Mouse (Mus musculus): ENCODE measurements at regions not wholly inside any gene's neighbourhood (a gene's known extent, or its start where the extent isn't known, plus 50 kb on each side); places are given as distances from the start of the nearest gene placed in this dataset.

DNA sequence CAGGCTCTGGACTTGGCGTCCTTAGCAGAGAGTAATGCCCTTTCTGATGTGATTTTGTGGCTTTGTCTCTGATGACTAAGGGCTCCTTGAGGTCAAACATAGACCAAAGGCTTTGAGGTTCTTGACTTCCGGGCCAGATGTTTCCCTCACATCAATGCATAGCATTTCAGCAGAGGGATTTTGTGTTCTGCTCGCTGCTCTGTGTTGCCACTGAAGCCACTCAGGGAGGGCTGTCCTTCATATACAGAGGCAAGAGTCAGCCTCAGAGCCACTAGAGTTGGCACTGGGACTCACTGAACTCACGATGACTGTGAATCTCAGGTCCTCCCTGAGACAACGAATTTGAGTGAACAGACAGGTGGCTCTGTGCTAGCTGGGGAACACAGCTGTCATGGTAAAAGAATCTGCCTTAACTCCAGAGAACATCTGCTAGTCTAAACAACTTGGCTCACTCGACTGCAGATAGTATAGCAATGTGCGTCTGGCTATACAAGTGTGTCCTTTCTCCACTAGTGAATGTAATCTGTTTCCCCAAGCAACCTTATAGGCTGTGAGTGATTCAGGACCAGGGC, 74.3 kb downstream of the Gp2 start:
- DNase-seq (ENCODE audit: low spot score): no peak

DNA sequence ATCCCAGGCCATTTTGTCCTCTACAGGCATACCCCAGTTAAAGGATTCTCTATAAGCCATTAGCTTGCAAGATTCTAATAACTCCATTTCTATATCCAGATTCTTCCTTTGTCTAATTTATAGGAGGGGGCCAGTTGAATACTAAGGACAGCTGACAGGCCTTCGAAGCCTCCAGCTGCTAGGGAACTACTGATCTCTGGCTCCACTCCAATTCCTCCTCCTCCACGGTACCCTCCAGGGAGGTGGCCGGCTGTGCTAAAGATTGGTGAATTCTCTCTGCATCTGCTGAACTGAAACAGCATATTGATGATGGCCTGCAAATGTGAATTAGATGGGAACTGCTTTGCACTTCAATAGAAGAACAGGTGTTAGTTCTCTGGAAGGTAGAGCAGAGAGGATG, 79.2 kb downstream of the Gp2 start:
- DNase-seq (ENCODE audit: low spot score): no peak

DNA sequence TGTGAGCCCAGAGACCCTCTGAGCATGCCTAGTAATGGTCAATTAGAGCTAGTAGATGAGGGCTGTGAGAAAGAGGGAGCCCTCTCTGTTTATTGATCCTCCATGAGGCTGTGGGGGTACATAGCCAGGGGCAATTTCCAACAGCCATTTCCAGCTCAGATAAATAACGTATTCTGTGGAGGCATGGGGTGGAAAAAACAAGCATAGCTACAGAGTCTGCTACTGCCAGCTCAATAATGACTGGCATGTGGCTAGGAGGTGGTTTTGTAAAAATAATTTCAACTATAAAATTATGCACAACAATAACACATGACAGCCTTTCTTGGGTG, 94.9 kb downstream of the Gp2 start:
- DNase-seq (ENCODE audit: low spot score): no peak

DNA sequence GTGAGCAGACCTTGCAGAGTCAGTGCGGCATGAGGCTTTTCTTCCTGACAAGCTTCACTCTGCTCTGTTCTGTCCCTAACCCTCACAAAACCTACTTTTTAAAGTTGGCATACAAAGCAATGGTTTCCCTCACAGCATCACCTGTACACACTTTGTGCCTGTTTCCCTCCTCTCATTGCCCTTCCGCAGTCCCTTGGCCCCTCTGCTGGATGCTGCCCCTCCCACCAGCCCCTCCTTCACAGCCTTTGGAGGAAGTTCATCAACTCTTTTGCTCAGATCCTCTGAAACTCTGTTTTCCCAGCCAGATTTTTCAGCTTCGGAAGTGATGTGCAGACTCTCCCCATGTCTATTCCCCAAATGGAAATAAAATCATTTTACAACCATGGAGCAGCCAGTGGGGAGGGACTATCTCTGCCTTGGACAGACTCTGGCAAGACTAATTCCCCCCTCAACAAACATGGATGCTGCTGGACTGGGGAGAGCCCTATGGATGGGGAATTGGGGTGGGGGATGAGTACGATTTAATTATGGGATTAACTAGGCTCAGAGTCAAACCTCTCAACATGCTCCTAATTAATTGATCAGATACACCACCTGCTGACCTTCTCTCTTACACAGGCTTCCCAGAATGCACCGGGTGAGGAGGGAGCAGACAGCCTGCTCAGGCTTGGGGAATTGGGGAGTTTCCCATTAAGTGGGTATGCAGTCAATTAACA, 95.4 kb downstream of the Gp2 start:
- no peak for DNase-seq (ENCODE audit: low spot score)

DNA sequence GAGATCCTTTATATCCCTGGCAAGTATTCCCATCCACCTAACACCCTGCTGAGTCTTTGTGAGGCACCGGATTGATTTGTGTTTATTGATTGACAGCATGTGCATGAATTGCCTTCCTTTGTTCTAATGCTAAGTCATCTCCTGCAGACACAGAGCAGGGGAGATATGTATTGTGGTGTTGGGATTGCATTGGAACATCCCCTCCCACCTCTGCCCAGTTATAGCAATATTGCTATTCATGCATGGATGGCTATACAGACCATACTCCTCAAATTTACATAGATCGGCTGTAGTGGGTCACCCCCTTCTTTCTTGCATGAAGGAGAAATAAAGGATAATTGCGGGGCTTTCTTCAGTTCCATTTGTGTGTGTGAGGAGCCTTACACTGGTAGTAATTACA, 101.7 kb downstream of the Gp2 start:
- DNase-seq (ENCODE audit: low spot score): no peak

DNA sequence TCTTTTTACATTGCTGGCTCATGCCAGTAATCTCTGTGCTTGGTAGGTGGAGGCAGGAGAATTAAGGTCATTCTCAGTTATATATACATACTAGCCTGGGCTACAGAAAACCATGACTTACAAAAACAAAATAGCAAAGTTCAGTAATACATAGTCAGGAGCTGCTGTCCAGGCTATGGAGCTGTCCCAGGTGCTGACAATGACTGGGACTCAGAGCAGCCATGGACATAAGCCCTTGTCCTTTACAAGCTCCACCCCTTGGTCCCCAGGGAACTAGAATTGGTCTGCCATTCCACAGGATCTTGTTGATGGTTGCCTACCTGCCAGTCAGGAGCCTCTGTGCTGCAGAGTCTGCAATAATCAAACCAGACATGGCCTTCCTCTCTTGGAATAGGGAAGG, 102.8 kb downstream of the Gp2 start:
- DNase-seq (ENCODE audit: low spot score): peak; percentile 9

DNA sequence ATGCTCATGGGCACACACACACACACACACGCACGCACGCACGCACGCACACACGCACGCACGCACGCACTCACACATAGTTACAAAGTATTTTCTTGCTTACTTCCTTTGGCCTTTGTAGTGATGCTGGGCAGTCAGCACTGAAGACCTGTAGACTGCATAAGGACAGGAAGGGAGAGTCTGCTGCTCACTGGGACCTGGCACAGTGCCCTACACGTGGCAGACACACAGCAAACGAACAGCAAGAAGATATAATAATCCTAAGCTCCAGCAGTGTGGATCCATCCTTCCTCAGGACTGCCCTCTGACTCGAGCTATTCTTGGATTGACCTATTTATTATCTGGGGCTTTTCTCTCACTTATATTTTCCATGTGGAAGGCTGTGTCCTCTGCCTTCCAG, 106.5 kb downstream of the Gp2 start:
- DNase-seq (ENCODE audit: low spot score): no peak

DNA sequence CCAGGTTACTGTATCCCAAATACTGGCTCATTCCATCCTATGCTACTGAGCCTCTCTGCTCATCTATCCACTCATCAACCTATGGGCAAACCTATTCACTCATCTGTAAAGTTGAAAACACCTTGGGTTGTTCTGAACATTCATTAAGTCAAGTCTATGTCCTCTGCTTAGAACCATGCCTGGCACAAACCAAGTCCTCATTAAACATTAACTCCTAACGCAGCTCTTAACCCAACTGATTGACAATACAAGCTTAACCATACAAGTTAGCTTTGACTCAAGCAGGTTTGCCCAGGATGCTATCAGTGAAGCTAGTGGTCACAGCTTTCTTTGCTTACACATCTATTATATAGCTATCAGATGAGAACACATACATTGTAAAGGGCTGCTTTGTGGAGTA, 108.4 kb downstream of the Gp2 start:
- DNase-seq (ENCODE audit: low spot score): no peak

DNA sequence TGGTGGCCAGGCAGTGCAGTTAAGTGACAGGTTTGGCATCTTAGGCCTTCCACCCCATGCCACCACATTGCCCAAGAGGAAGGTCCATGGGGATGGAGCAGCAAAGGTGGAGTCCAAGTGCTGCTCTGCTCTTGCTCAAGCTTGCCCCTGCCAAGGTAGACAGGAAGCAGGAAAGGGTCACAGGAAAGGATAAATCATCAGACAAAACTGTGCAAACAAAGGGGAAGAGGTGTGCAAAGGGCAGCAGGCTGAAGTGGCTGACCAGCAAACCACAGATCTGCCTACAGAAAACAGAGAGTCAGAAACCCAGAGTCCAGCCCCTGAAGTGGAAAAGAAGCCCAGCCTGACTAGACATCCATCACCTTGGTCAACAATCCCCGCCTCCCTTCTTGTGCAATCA, 115.7 kb downstream of the Gp2 start:
- no peak for DNase-seq (ENCODE audit: low spot score)

DNA sequence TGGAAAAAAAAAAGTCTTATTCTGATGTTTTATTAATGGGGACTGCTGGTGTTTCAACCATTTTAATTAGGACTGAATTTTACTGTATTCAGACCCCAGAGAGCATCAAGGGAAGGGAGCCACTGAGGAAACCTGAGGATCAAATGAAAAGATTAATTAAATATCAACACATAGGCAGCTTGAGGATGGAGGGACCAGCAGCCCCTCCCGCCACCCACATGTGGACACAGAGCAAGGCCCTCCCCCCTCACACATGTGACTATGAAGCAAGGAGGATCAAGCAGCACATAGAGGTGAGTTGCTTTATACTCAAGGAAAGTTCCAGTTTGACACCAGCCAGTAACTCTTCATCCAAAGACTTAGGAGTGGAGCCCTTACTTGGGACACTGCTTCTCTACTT, 126.0 kb downstream of the Gp2 start:
- DNase-seq (ENCODE audit: low spot score): no peak

DNA sequence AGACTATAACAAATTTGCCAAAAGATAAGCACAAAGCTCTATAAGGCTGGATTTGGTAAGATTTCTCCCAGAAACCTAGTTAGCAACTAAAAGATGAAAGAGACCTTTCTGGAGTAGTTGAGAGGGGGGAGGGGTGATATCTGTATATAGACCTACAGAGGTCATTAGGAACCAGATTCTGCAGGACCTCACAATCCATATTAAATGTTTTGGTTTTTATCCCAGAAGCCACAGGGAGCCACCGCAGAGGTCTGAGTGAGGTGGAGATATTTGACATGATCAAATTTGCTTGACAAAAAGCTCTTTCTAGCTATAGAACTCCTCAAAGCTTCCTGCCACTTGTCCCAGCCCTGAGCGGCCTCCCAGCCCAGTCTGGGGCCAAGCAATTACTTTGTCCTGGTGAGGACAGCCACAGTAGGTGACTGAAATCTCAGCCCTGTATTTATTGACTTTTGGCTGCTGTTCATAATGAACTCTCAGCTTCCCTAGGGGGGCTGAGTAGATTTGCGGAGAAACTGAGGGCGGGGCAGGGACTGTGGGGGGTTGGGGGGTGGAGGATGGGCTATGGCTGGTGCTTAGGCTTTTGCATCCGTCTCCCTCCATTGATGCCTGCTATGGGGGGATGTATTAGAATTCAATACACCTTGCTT, 128.5 kb downstream of the Gp2 start:
- no peak for DNase-seq (ENCODE audit: low spot score)

DNA sequence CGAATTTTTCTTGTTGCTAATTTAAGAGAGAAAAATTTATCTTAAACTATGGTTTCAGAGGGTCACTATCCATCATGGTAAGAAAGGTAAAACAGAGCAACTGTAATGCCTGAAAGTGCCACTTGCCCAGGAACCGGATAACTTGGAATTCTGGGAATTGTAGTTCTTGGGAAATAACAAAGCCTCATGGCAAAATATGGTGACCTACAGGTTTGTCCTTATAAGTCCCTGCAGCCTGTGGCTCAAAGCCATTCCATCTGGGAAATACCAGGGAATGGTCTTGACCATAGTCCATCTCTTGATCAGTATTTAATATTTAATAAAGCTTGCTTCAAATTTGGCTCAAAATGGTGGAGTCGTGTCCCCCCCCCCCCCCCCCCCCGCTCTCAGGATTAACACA, 111.9 kb upstream of the Gpr139 start:
- no peak for DNase-seq (ENCODE audit: low spot score)

DNA sequence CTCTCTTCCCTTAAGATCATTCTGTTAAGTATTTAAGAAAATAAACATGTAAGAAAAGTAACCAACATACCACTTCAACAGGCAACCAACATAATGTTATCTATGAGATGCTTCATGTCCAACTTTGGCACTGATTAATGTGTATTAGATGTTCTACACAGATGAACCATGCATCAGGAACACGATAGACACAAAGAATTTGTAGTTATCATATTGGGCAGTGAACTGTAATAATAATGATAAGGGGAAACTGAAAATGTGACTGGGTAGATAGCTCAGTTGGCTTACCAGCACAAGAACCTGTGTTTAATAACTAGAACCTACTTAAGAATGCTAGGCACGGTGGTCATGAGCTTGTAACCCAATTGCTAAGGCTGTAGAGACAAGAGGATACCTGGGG, 107.0 kb upstream of the Gpr139 start:
- DNase-seq (ENCODE audit: low spot score): no peak

DNA sequence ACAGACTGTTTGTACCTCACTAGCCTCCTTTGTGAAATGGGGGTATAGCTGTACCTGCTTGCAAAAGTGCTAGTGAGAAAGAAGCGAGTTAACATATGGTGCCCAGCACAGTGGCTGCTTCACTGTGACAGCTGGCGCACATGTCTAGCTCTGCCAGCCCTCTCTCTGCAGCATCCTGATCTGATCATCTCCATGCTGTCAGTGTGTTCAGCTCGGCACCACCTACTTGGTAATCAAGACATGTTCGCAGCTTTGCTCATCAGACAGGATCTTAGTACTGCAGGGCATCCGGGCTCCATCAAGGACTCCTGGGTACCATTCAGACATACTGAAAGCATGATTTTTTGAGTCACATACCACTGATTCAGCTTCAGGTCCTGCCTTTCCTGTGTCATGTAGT, 100.9 kb upstream of the Gpr139 start:
- no peak for DNase-seq (ENCODE audit: low spot score)

DNA sequence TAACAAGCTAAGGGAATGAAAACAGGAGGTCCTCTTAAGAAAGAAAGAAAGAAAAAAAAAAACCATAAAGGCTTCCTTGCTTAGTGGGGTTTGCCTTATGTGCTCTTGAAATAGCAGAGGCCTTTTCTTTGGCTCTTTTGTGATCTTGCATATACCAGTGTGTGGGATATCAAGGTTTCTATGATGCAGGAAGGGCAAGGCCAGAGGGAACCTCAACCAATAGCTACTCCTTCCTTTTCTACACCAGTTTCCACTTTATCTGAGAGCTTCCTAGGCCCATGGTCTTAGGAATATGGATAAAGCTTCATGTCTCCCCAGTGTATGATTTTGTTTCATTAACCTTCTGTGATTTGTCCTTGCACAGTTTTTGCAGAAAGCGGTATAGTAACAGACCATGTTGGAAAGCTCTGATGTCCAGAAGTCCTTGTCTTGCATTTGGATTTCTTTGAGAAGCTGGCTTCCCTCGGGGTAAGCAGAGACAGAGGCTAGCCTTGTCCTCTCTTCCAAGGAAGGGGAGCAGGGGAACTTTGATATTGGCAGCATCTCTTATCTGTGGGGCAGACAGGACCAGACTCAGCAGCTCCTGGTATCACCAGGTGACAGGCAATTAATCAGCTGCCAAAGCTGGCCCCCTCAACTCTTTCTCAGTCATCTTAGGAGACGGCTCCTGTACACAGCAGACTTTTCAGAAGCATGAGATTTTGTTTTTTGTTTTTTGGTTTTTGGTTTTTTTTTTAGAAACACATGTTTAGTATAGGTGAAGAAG, 95.7 kb upstream of the Gpr139 start:
- DNase-seq (ENCODE audit: low spot score): no peak

DNA sequence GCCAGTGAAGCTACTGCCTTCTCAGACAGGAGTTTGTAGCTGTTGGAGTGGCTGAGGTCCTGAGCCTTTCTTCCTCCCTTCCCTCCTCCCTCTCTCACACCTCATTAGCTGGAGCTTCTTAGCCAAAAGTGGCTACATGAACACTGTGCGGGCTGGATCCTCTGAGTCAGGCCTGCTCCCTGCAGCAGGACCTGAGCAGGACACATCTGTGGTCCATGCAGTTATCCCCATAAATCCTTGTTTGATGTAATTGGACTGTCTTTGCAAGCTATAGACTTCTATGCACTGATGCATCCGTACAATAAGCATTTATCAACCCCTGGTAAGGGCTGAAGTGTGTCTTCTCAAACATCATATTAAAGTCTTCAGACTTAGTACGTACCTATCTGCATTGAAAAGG, 88.2 kb upstream of the Gpr139 start:
- DNase-seq (ENCODE audit: low spot score): no peak

DNA sequence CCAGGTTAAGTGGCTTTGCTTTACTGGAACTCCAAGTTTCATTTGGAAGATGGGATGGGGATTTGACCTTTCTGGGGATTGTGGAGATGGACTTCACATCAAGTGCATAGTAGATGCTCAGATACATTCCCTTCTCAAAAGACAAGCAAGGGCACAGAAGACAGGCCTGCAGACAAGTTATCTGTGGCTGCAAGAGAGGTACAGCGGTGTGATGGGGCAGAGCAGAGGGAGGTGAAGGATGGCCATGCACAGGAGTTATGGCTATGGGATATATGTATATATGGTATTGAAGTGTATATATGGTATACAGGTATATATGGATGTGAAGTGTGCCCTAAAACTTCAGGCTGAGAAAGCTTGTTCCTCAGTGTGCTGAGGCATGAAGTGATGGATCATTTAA, 87.0 kb upstream of the Gpr139 start:
- no peak for DNase-seq (ENCODE audit: low spot score)

DNA sequence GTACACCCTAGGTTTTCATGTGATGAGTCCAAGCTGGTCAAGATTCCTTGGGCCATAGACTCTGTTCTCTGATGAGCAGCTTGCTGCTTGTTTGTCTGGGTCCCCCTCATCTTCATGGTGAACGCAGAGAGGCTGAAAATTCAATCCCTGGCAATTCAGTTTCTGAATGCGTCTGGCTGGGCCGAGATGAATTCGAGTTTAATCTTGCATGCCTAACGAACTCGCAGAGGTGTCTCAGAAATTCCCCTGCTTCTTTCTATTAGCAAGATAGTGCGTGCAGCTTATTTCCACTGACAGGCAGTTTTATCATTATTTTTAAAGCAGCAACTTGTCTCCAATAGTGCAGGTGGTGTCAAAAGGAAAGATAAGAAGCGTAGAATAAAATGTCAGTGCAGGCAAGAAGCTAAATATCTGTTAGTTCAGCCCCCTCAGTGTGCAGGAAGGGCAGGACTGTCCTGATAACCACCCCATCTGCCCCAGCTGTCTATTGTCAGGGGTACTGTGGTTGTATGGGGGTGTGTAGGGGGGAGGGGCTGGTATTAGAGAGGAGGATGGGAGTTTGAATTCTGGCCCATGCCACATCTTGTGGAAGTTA, 86.5 kb upstream of the Gpr139 start:
- DNase-seq (ENCODE audit: low spot score): no peak

DNA sequence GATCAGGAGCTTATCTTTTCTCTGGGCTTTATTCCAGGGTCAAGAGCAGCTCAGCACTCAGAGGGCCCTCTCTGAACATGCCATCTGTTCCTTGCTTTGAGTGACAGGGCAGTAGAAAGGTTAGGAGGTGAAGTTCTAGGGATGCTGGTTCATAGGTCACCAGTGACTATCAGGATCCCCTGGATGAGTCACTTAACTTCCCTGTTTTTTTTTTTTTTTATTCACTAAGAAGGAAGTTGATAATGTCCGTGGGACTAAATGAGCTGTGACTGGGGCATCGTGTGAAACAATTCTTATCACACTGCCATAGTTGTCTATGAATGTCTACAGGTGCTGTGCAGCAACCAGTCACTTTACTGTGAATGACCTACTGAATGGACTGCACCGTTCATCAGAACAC, 73.8 kb upstream of the Gpr139 start:
- no peak for DNase-seq (ENCODE audit: low spot score)

DNA sequence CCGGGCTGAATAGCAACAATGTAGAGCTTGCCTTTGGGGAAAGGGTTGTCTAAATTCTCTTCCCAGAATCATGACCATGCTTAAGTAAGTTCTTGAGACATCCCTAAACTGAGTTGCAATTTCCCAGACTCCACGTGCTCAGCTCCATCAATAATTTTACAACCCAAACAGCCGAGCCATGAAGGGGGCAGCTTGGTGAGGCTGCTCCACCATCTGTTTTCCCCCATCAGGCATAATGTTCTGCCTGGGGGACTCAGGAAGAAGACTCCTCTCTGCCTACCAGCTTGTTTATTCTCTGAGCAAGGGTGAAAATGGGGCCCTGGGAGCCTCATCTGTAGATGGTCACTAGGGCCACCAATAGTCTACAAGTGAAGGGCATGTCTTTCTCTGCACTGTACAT, 72.5 kb upstream of the Gpr139 start:
- DNase-seq (ENCODE audit: low spot score): no peak

DNA sequence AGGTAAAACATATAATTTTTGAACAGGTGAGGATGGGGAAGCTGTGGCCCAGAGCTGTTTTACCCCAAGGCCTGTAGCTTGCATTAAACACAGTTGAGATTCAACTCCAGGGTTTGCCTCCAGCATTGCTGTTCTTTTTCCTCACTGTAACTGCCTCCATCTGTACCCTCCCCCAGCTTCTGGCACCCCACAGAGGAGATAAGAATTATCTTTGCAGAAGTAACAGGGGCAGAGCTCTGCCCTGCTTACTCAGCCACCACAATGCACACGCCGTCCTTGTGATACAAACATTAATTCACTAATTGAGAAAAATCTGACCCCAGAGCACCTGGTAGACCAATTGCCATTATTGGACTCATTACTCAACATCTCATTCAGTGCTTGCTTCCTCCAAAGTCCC, 68.3 kb upstream of the Gpr139 start:
- DNase-seq (ENCODE audit: low spot score): no peak

DNA sequence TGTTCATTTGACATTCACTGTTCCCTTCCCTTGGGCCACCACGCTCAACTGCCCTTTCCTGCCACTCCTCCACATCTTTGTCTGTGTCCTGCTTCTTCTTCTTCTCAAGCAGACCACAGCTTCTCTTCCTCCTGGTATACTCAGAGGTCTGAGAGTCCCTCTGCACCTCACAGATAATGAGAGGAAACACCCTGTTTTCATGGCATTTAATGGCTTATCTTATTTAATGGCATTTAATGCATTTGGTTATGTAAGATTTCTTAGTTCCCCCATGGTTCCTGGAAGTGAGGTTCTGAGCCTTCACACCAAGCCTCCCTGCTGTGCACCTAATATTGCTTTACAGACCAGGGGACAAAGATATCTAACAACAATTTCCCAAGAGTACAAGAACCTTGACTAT, 67.3 kb upstream of the Gpr139 start:
- no peak for DNase-seq (ENCODE audit: low spot score)

DNA sequence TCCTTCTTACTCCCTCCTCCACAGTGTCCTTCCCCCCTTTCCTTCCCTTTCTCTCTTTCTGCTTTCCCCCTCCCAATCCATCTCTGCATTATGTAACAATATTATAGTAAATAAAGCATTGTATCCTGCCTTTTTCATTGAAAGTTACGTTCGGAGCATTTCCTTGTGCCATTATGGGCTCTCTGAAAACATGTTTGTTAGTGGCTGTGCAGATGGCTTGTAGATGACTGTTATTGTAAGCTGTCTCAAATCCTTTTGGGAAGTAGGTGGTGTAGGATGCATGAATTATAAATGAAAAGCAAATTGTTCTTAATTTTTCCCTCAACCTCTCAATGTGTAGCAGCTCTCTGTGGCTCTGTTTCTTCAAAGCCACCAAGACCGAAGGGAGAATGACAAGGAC, 66.0 kb upstream of the Gpr139 start:
- no peak for DNase-seq (ENCODE audit: low spot score)

Data from adipocyte (in vitro differentiated cells).